ENCODE assay signal across 8 mouse cellular contexts in genomic region chr5:30950451-30950850, GRCm38 (mm10). TPM values are rescaled to one million over a fixed set of nuclear protein-coding genes. Genes with fewer than 3 reads are reported as not detected.
DNase-seq lines count a peak whose midpoint lies in the region; ATAC-seq and TF ChIP-seq lines count a peak whose summit lies in the region.

No protein-coding gene starts in this region.

- WGBS in hindbrain, embryonic 13.5 days: 65% methylated on average over 4 of the region's 4 CpGs
- 39% methylated on average over 4 of the region's 4 CpGs for WGBS in midbrain, postnatal 0 days

- intact Hi-C loops in left cerebral cortex, postnatal 4 days (cut with DNase I): no loop called here

- peak; percentile 34 for DNase-seq in left cerebral cortex, postnatal 4 days
- DNase-seq in left cerebral cortex, adult 9 months (ENCODE audit: low spot score in 2 of 2): no peak
- DNase-seq in cerebellum, postnatal 14 days: peak; percentile 54 to 55
- no peak for DNase-seq in midbrain, postnatal 0 days (ENCODE audit: low spot score)
- DNase-seq in adrenal gland, postnatal 25 days: no peak
- no peak for DNase-seq in urinary bladder, adult 18-20 months (ENCODE audit: low spot score in 2 of 2)
- no peak for DNase-seq in gastrocnemius, postnatal 10 days

- H3K4me3 ChIP-seq in hindbrain, embryonic 13.5 days: peak overlapping the region; percentile 59
- H3K4me3 ChIP-seq in midbrain, postnatal 0 days (ENCODE audit: low read depth, low read length): peak overlapping the region; percentile 45

- peaks cover 20% of the 10 kb centered on the region for H3K4me1 ChIP-seq in hindbrain, embryonic 13.5 days (replicated peaks)
- peaks cover 3% of the 10 kb centered on the region; the same call in 1 of the 2 replicates for H3K4me1 ChIP-seq in midbrain, postnatal 0 days (ENCODE audit: insufficient read depth, low read length)

- peak overlapping the region; percentile 77 for H3K9ac ChIP-seq in hindbrain, embryonic 13.5 days
- peak overlapping the region; percentile 57 for H3K9ac ChIP-seq in midbrain, postnatal 0 days (replicated peaks; ENCODE audit: low read length, poor library complexity, severe bottlenecking)

- H3K27me3 ChIP-seq in hindbrain, embryonic 13.5 days: peaks cover 5% of the 10 kb centered on the region; the same call in 1 of the 2 replicates
- H3K27me3 ChIP-seq in midbrain, postnatal 0 days (ENCODE audit: insufficient read depth, low read length): no peaks in the 10 kb centered on the region

- peaks cover 36% of the 10 kb centered on the region for H3K36me3 ChIP-seq in hindbrain, embryonic 13.5 days
- H3K36me3 ChIP-seq in midbrain, postnatal 0 days (ENCODE audit: insufficient read depth, low read length): peaks cover 33% of the 10 kb centered on the region

- peak overlapping the region; percentile 88 for H3K4me2 ChIP-seq in hindbrain, embryonic 13.5 days
- peak overlapping the region; percentile 91 for H3K4me2 ChIP-seq in midbrain, postnatal 0 days (ENCODE audit: low read depth, low read length, poor library complexity, severe bottlenecking)

- H3K9me3 ChIP-seq in hindbrain, embryonic 13.5 days: no peaks in the 10 kb centered on the region
- no peaks in the 10 kb centered on the region for H3K9me3 ChIP-seq in midbrain, postnatal 0 days (ENCODE audit: low read length)

- no peak; the same call in 1 of the 2 replicates for ATAC-seq in hindbrain, embryonic 13.5 days (ENCODE audit: low FRiP score)
- no peak for ATAC-seq in midbrain, postnatal 0 days (ENCODE audit: low FRiP score)

- no peak for TF ChIP-seq CTCF in midbrain, postnatal 0 days (IDR thresholded peaks at IDR 0.05)

- H3K27ac ChIP-seq in hindbrain, embryonic 13.5 days: peak overlapping the region; percentile 75; the same call in 1 of the 2 replicates
- no peak overlapping the region; the same call in 1 of the 2 replicates for H3K27ac ChIP-seq in midbrain, postnatal 0 days (ENCODE audit: low read depth, low read length)

RNA-seq across cellular contexts. Expression of gene Cgref1, which starts 5.1 kb away (rescaled TPM):
- total RNA-seq in left cerebral cortex, postnatal 4 days (2021): 10 to 100 TPM; 53.9 TPM
- polyA plus RNA-seq in hindbrain, embryonic 13.5 days (2015; fragmentation: Nextera tagmentation; extraction: Ambion mirVana): 30.3 and 34.1 TPM in 2 replicates
- total RNA-seq in midbrain, postnatal 0 days (2014; rRNA removed): 162 and 185 TPM in 2 replicates
- polyA plus RNA-seq in midbrain, postnatal 0 days (2015; fragmentation: Nextera tagmentation; extraction: Ambion mirVana): 108 TPM in 2 replicates
- 1.0 TPM in 1 of 2 replicates, not detected in the other for total RNA-seq in adrenal gland, postnatal 25 days (2021)
- 10 to 100 TPM in 1 of 2 experiments, 1 to 10 TPM in 1; 8.5 to 15.3 TPM for total RNA-seq in gastrocnemius, postnatal 10 days (2021)

RNA-seq across cellular contexts. Expression of gene Preb, which starts 9.7 kb away (rescaled TPM):
- 100 to 1,000 TPM; 114 to 116 TPM for total RNA-seq in left cerebral cortex, postnatal 4 days (2021)
- 110 and 112 TPM in 2 replicates for polyA plus RNA-seq in hindbrain, embryonic 13.5 days (2015; fragmentation: Nextera tagmentation; extraction: Ambion mirVana)
- total RNA-seq in midbrain, postnatal 0 days (2014; rRNA removed): 37.6 and 37.7 TPM in 2 replicates
- 89.6 and 101 TPM in 2 replicates for polyA plus RNA-seq in midbrain, postnatal 0 days (2015; fragmentation: Nextera tagmentation; extraction: Ambion mirVana)
- 131 TPM in 2 replicates for total RNA-seq in adrenal gland, postnatal 25 days (2021)
- total RNA-seq in gastrocnemius, postnatal 10 days (2021): 10 to 100 TPM; 76.8 to 83.0 TPM

RNA-seq across cellular contexts. Expression of gene Tcf23, which starts 18.0 kb away (rescaled TPM):
- under 1 TPM in 1 of 2 experiments, not detected in 1; 0.08 TPM for total RNA-seq in left cerebral cortex, postnatal 4 days (2021)
- polyA plus RNA-seq in hindbrain, embryonic 13.5 days (2015; fragmentation: Nextera tagmentation; extraction: Ambion mirVana): 0.04 TPM in 1 of 2 replicates, not detected in the other
- 0.05 TPM in 1 of 2 replicates, not detected in the other for total RNA-seq in midbrain, postnatal 0 days (2014; rRNA removed)
- 0.07 and 0.09 TPM in 2 replicates for polyA plus RNA-seq in midbrain, postnatal 0 days (2015; fragmentation: Nextera tagmentation; extraction: Ambion mirVana)
- 0.70 and 1.3 TPM in 2 replicates for total RNA-seq in adrenal gland, postnatal 25 days (2021)
- total RNA-seq in gastrocnemius, postnatal 10 days (2021): under 1 TPM; 0.09 to 0.28 TPM

RNA-seq across cellular contexts. Expression of gene Khk, which starts 29.2 kb away (rescaled TPM):
- total RNA-seq in left cerebral cortex, postnatal 4 days (2021): 1 to 10 TPM; 4.7 to 4.8 TPM
- polyA plus RNA-seq in hindbrain, embryonic 13.5 days (2015; fragmentation: Nextera tagmentation; extraction: Ambion mirVana): 8.7 and 9.1 TPM in 2 replicates
- 1.4 and 12.3 TPM in 2 replicates for total RNA-seq in midbrain, postnatal 0 days (2014; rRNA removed)
- 14.3 and 17.6 TPM in 2 replicates for polyA plus RNA-seq in midbrain, postnatal 0 days (2015; fragmentation: Nextera tagmentation; extraction: Ambion mirVana)
- 28.5 and 58.5 TPM in 2 replicates for total RNA-seq in adrenal gland, postnatal 25 days (2021)
- total RNA-seq in gastrocnemius, postnatal 10 days (2021): 10 to 100 TPM; 27.9 TPM

RNA-seq across cellular contexts. Expression of gene Emilin1, which starts 37.2 kb away (rescaled TPM):
- 1 to 10 TPM; 7.0 to 7.9 TPM for total RNA-seq in left cerebral cortex, postnatal 4 days (2021)
- polyA plus RNA-seq in hindbrain, embryonic 13.5 days (2015; fragmentation: Nextera tagmentation; extraction: Ambion mirVana): 23.6 and 30.2 TPM in 2 replicates
- total RNA-seq in midbrain, postnatal 0 days (2014; rRNA removed): 7.4 and 11.8 TPM in 2 replicates
- 9.0 and 9.8 TPM in 2 replicates for polyA plus RNA-seq in midbrain, postnatal 0 days (2015; fragmentation: Nextera tagmentation; extraction: Ambion mirVana)
- total RNA-seq in adrenal gland, postnatal 25 days (2021): 41.3 and 57.2 TPM in 2 replicates
- total RNA-seq in gastrocnemius, postnatal 10 days (2021): 10 to 100 TPM; 42.2 to 60.5 TPM

Comparison
In these comparisons a context has a peak if more than half of its experiments do, and no peak if none do; other contexts are left out.
1. DNase-seq: peak in left cerebral cortex, postnatal 4 days (single experiment) and cerebellum, postnatal 14 days (2 of 2); none in left cerebral cortex, adult 9 months (0 of 2), midbrain, postnatal 0 days (single experiment), adrenal gland, postnatal 25 days (single experiment), urinary bladder, adult 18-20 months (0 of 2) and gastrocnemius, postnatal 10 days (single experiment).